22 mouse cellular contexts compared by ENCODE assay signal in genomic region chr10:59379927-59380326, GRCm38 (mm10). TPM values are rescaled to one million over a fixed set of nuclear protein-coding genes. Genes with fewer than 3 reads are reported as not detected.
A peak's percentile ranks its signal among the peaks of the same experiment; 100 is the strongest.
DNase-seq lines count a peak whose midpoint lies in the region; ATAC-seq and TF ChIP-seq lines count a peak whose summit lies in the region.
"Had no signal": no experiment of that assay in that cellular context is flagged by ENCODE, and none has a peak within 500 bp of the region (broad histone marks: within the 10 kb centered on the region; RNA-seq: fewer than 3 reads in every experiment).

No protein-coding gene starts in this region.

- ATAC-seq in erythroblast, adult 5-6 weeks (replicated peaks; ENCODE audit: low FRiP score, poor library complexity, severe bottlenecking) = no peak; the same call in 1 of the 2 replicates
- peak; percentile 32 for ATAC-seq in liver, embryonic 12.5 days
- ATAC-seq: intestine, postnatal 0 days had no signal

- peaks cover 22% of the 10 kb centered on the region for H3K4me1 ChIP-seq in erythroblast, embryonic 14.5 days (ENCODE audit: control insufficient read depth)
- peaks cover 13% of the 10 kb centered on the region for H3K4me1 ChIP-seq in thymus, adult 2 months (replicated peaks; ENCODE audit: control insufficient read depth, insufficient read depth, low read length)
- peaks cover 18% of the 10 kb centered on the region for H3K4me1 ChIP-seq in liver, embryonic 12.5 days
- H3K4me1 ChIP-seq: forebrain, embryonic 10.5 days; hindbrain, embryonic 12.5 days; neural tube, embryonic 15.5 days had no signal

- H3K4me2 ChIP-seq in liver, embryonic 12.5 days = peak overlapping the region; percentile 38
- H3K4me2 ChIP-seq: hindbrain, embryonic 12.5 days; lung, embryonic 14.5 days; neural tube, embryonic 15.5 days had no signal

- no peak for DNase-seq in thymus, adult 2 months
- no peak for DNase-seq in thymus, postnatal 14 days
- DNase-seq in cerebellum, adult 9-10 months = no peak
- no peak for DNase-seq in layer of hippocampus, adult 11-12 months (ENCODE audit: low spot score)
- no peak for DNase-seq in ovary, postnatal 14 days (ENCODE audit: low spot score)
- DNase-seq: cerebellum, adult 2 months; kidney, postnatal 10 days; lung, embryonic 14.5 days; right cerebral cortex, postnatal 14 days; thymus, postnatal 36 days had no signal

- peak overlapping the region; percentile 51 for H3K4me3 ChIP-seq in erythroblast, embryonic 14.5 days (replicated peaks)
- H3K4me3 ChIP-seq in thymus, adult 2 months (ENCODE audit: control insufficient read depth, insufficient read depth, low read length) = no peak overlapping the region
- H3K4me3 ChIP-seq in liver, embryonic 12.5 days = no peak overlapping the region
- H3K4me3 ChIP-seq: forebrain, embryonic 10.5 days; hindbrain, embryonic 12.5 days; neural tube, embryonic 15.5 days had no signal

- H3K36me3 ChIP-seq in erythroblast, embryonic 14.5 days (ENCODE audit: control insufficient read depth) = peaks cover 3% of the 10 kb centered on the region
- no peaks in the 10 kb centered on the region for H3K36me3 ChIP-seq in thymus, adult 2 months (ENCODE audit: control insufficient read depth, insufficient read depth, low read length)
- H3K36me3 ChIP-seq in liver, embryonic 12.5 days = peaks cover 6% of the 10 kb centered on the region; the same call in 1 of the 2 replicates
- H3K36me3 ChIP-seq: hindbrain, embryonic 12.5 days; neural tube, embryonic 15.5 days had no signal

- H3K9me3 ChIP-seq in erythroblast, embryonic 14.5 days (ENCODE audit: control insufficient read depth, low read length) = no peaks in the 10 kb centered on the region; the same call in 1 of the 2 replicates
- no peaks in the 10 kb centered on the region for H3K9me3 ChIP-seq in liver, embryonic 12.5 days (replicated peaks)
- H3K9me3 ChIP-seq: forebrain, embryonic 10.5 days; G1E; hindbrain, embryonic 12.5 days; neural tube, embryonic 15.5 days had no signal

- no peak for TF ChIP-seq POLR2A in thymus, adult 2 months (IDR thresholded peaks at IDR 0.05; ENCODE audit: control insufficient read depth, extremely low read depth, insufficient read depth, low read length, poor library complexity)

- H3K27me3 ChIP-seq in erythroblast, embryonic 14.5 days (ENCODE audit: control insufficient read depth) = no peaks in the 10 kb centered on the region
- H3K27me3 ChIP-seq in thymus, adult 2 months (ENCODE audit: control insufficient read depth, insufficient read depth, low read length) = no peaks in the 10 kb centered on the region
- H3K27me3 ChIP-seq in liver, embryonic 12.5 days (replicated peaks) = no peaks in the 10 kb centered on the region
- H3K27me3 ChIP-seq: hindbrain, embryonic 12.5 days; neural tube, embryonic 15.5 days had no signal

- TF ChIP-seq CTCF in thymus, adult 2 months (IDR thresholded peaks at IDR 0.05; ENCODE audit: borderline replicate concordance, control insufficient read depth, extremely low read depth, insufficient read depth, low read length, poor library complexity) = no peak

- peak overlapping the region; percentile 43 for H3K9ac ChIP-seq in liver, embryonic 12.5 days
- H3K9ac ChIP-seq: hindbrain, embryonic 12.5 days; lung, embryonic 14.5 days; neural tube, embryonic 15.5 days had no signal

- H3K27ac ChIP-seq in thymus, adult 2 months (ENCODE audit: control insufficient read depth, insufficient read depth, low read length) = peak overlapping the region; percentile 88
- peak overlapping the region; percentile 74 for H3K27ac ChIP-seq in liver, embryonic 12.5 days
- H3K27ac ChIP-seq: forebrain, embryonic 10.5 days; hindbrain, embryonic 12.5 days; neural tube, embryonic 15.5 days had no signal

- WGBS in thymus, adult 2 months = 40% methylated on average over 3 of the region's 3 CpGs
- 18% methylated on average over 3 of the region's 3 CpGs for WGBS in liver, embryonic 12.5 days (ENCODE audit: insufficient replicate concordance)

RNA-seq across cellular contexts. Expression of gene Gm10273, which starts 15.5 kb away (rescaled TPM):
- 0.04 and 0.09 TPM in 2 replicates for polyA plus RNA-seq in erythroblast, embryonic 14.5 days (2012)
- total RNA-seq in erythroblast, adult 5-6 weeks (2015; ENCODE audit: low replicate concordance) = 2.3 and 13.4 TPM in 2 replicates
- total RNA-seq in erythroblast, adult 5-6 weeks (2017; ENCODE audit: low replicate concordance) = 14.7 and 49.6 TPM in 2 replicates
- 9.7 and 11.5 TPM in 2 replicates for polyA plus RNA-seq in thymus, adult 2 months (2012; rRNA removed)
- polyA plus RNA-seq in liver, embryonic 12.5 days (2016; fragmentation: Nextera tagmentation; extraction: Ambion mirVana) = 4.2 and 5.2 TPM in 2 replicates
- polyA plus RNA-seq: hindbrain, embryonic 12.5 days had no signal

RNA-seq across cellular contexts. Expression of gene Pla2g12b, which starts 23.5 kb away (rescaled TPM):
- polyA plus RNA-seq in erythroblast, embryonic 14.5 days (2012) = not detected in 2 replicates
- not detected in 2 replicates for total RNA-seq in erythroblast, adult 5-6 weeks (2015; ENCODE audit: low replicate concordance)
- total RNA-seq in erythroblast, adult 5-6 weeks (2017; ENCODE audit: low replicate concordance) = not detected in 2 replicates
- 0.23 TPM in 1 of 2 replicates, not detected in the other for polyA plus RNA-seq in thymus, adult 2 months (2012; rRNA removed)
- 39.0 and 41.3 TPM in 2 replicates for polyA plus RNA-seq in liver, embryonic 12.5 days (2016; fragmentation: Nextera tagmentation; extraction: Ambion mirVana)
- total RNA-seq: G1E; layer of hippocampus, postnatal 25 days; left cerebral cortex, postnatal 36 days; monocyte, adult 5-6 weeks had no signal
- polyA plus RNA-seq: brain, embryonic 14.5 days; cerebellum, adult 2 months; forebrain, embryonic 10.5 days; G1E; hindbrain, embryonic 12.5 days; lung, embryonic 14.5 days; neural tube, embryonic 15.5 days had no signal

RNA-seq across cellular contexts. Expression of gene P4ha1, which starts 56.8 kb away (rescaled TPM):
- polyA plus RNA-seq in erythroblast, embryonic 14.5 days (2012) = 0.13 and 0.25 TPM in 2 replicates
- 3.5 and 6.9 TPM in 2 replicates for total RNA-seq in erythroblast, adult 5-6 weeks (2015; ENCODE audit: low replicate concordance)
- 7.7 and 12.3 TPM in 2 replicates for total RNA-seq in erythroblast, adult 5-6 weeks (2017; ENCODE audit: low replicate concordance)
- polyA plus RNA-seq in thymus, adult 2 months (2012; rRNA removed) = 10.6 and 11.0 TPM in 2 replicates
- 24.7 and 27.4 TPM in 2 replicates for polyA plus RNA-seq in liver, embryonic 12.5 days (2016; fragmentation: Nextera tagmentation; extraction: Ambion mirVana)

Comparison
In these comparisons a context has a peak if more than half of its experiments do, and no peak if none do; other contexts are left out.
1. RNA of gene Pla2g12b, which starts 23.5 kb away (polyA plus RNA-seq): 39.0 to 41.3 TPM in liver, embryonic 12.5 days; 0.23 TPM in thymus, adult 2 months and not detected in erythroblast, embryonic 14.5 days; every median in the first group is over 10 times any median in the second.